Mouse (Mus musculus): ENCODE data around the gene Gm3633. TPM values are rescaled to one million over a fixed set of nuclear protein-coding genes. Genes with fewer than 3 reads are reported as not detected.

Gene Gm3633
- total RNA-seq (2023) = not detected

GRCm38 (mm10) chr14:42641817-42642216, at the start of gene Gm3633:
Gm3633 (minus strand) TSS chr14:42641917.

GRCm38 (mm10) chr14:42655638-42656037, 13.9 kb upstream of the Gm3633 start, which contains the start of gene Gm10378:
Gm10378 (plus strand) TSS chr14:42655938.

GRCm38 (mm10) chr14:42599782-42600181, 41.9 kb downstream of the Gm3633 start, which contains the start of gene Gm17124:
Gm17124 (minus strand) TSS chr14:42599882.

Other genes starting within 250 kb of the Gm3633 start
- not detected for gene Gm8005, start 202.2 kb downstream of the Gm3633 start, total RNA-seq (2023)
- gene Gm8011, start 178.0 kb downstream of the Gm3633 start, total RNA-seq (2023) = not detected
- not detected for gene Gm8020, start 139.6 kb downstream of the Gm3633 start, total RNA-seq (2023)
- gene Gm8024, start 117.6 kb downstream of the Gm3633 start, total RNA-seq (2023) = not detected
- gene Gm17124, start 42.0 kb downstream of the Gm3633 start, total RNA-seq (2023) = not detected
- not detected for gene Gm10378, start 14.0 kb upstream of the Gm3633 start, total RNA-seq (2023)
- gene Gm3015, start 126.9 kb upstream of the Gm3633 start, total RNA-seq (2023) = not detected
- not detected for gene Gm10377, start 156.1 kb upstream of the Gm3633 start, total RNA-seq (2023)
- not detected for gene Gm21977, start 211.6 kb upstream of the Gm3633 start, total RNA-seq (2023)

All from CD4-positive naive resting alpha-beta T cell, adult 76 days (primary cell).